Mouse (Mus musculus) cerebellum, adult 2 months (tissue): ENCODE measurements around the gene Nlgn1.

ENCODE experiments used
- CTCF ChIP-seq: fragments of 200-500 bp; IDR thresholded peaks from 2 replicates; pipeline ENCODE4 v1.5.1; 2011; ENCODE audit warnings: low read depth, mild to moderate bottlenecking, control low read depth, low read length, moderate library complexity, borderline replicate concordance; ENCODE audit not compliant: insufficient read depth
- POLR2A ChIP-seq: fragments of 200-500 bp; IDR thresholded peaks from 2 replicates; pipeline ENCODE4 v1.6.1; 2011; ENCODE audit warnings: low read length, control low read depth, borderline replicate concordance; ENCODE audit not compliant: insufficient read depth

- no peak for TF ChIP-seq CTCF
- no peak for TF ChIP-seq POLR2A
Observed at GRCm38 (mm10) chr3:26333239-26333811, 1.1 kb upstream of the Nlgn1 start.
